Mouse (Mus musculus): Measurements from ENCODE around the gene Ccne1.

The Ccne1 gene

DNA sequence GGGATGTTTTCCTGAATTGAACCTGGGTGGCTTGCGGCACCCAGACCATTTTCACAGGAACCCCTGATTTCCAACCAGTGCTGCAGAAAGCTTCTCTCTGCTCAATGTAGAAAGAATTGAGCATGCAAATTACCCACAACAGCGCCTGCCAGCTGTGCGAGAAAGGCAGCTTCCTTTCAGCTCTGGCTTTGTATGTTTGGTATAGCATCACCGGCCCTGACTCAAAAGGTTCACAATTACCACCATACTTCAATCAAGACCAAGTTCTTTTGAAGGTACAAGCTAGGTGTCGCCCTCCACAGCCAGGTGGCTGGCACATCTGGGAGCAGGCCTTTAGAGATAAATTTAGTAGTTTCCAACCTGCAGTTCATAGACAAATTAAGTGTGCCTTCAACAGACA is 3.2 kb downstream of the Ccne1 start:
- in situ Hi-C loops (cut with MboI; ENCODE audit: low sequenced_read_pairs) = no loop called here

DNA sequence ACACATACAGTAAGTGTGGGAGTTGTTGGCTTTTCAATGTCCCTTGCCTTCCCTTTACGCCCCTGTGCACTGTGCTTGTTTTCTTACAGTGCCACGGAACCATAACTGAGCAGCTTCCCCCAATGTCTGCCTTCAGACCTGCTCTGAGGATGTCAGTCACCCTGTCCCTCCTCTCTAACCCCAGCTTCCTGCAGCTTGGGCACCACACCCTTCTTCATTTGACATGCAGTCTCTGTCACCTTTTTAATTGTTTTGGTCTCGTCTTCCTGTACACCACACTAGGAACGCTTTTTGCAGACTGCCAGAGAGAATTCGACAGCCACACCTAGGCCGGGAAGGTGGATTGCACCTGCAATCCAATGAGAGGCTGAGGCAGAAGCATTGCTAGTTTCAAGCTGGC is 13.0 kb downstream of the Ccne1 start:
- in situ Hi-C loops (cut with MboI; ENCODE audit: low sequenced_read_pairs) = no loop called here

DNA sequence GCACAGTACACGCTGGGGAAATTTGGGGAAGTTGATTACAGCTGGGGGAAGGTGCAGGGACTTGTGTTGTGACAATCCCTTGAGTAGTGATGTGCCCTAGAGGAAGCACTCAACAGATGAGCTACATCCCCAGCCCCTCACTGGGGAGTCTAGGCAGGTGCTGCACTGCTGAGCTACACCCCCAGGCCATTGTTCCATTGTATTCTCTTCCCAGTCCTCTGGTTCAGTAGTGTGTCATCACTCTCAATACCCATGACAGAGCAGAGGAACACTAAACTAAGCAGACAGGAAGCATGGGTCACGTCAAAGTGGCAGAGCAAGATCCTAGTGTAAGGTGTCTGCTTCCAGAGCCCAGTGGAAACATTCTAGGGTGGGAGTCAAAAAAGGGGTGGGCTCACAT is 14.2 kb downstream of the Ccne1 start:
- in situ Hi-C loops (cut with MboI; ENCODE audit: low sequenced_read_pairs) = no loop called here

DNA sequence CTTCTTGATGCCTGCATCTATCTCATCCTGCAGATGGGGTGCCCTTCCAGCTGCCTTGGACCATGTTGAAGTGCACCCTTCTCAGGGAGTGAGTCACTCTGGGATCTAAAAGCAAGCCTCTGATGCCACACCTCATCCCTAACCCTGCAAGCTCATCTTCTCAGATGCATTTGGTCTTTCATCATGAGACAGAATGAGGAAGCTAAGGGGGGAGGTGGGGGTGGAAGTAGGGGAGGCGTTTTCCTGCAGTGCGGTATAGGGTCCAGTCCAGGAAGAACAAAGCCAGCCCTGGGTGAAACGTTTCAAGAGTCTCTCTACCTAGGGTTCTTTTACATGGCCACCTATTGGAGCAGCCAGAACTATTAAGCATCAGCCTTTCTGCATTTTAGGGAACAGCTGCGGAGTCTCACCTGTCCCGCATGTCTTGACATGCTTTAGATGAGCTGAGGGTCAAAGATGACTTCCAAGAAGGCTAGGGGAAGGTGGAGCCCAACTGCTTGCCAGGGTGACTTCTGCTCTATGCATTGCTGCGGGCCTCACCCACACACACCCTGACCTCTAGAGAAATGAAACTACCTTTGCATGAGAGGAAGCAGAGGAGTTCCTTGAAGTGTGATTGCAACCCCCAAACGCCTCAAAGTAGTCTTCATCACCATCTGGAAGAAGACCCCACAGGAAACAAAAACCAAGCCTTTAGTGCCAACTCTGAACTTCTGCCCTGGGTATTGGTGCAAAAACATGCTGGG is 17.2 kb downstream of the Ccne1 start:
- in situ Hi-C loops (cut with MboI; ENCODE audit: low sequenced_read_pairs) = no loop called here

DNA sequence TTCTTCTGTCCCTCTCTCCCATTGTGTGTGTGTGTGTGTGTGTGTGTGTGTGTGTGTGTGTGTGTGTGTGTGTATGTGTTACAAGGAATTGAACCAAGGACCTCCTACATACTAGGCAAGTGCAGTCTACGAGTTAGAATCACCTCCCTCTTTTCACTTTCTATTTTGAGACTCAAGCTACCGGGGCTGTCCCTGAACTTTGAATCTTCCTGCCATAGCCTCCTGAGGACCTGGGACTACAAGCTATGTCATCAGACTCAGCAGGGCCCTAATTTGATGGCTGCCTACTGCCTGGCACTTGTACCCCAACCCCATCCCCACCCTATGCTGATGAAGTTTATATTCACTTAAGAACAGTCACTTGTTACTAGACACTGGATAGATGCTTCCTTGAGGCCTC is 18.9 kb downstream of the Ccne1 start:
- in situ Hi-C loops (cut with MboI; ENCODE audit: low sequenced_read_pairs) = no loop called here

DNA sequence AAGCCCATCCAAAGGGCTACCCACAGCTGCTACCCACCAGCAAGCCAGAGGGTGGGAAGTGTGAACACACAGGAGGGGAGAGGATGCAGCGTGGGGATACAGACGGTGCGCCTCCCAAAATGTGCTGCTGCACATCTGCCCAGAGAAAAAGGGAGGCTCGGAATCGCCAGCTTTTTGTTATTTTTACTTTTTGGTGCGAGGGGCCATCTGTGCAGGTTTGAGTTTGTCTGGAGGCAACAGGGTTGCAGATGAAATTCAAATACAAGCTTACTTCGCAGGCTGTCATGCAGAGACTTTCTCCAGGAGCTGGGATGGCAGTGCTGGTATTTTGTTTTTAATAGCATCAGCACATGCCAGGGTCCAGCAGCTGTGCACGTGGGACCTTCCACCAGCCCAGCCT is 19.5 kb downstream of the Ccne1 start:
- in situ Hi-C loops (cut with MboI; ENCODE audit: low sequenced_read_pairs) = no loop called here

DNA sequence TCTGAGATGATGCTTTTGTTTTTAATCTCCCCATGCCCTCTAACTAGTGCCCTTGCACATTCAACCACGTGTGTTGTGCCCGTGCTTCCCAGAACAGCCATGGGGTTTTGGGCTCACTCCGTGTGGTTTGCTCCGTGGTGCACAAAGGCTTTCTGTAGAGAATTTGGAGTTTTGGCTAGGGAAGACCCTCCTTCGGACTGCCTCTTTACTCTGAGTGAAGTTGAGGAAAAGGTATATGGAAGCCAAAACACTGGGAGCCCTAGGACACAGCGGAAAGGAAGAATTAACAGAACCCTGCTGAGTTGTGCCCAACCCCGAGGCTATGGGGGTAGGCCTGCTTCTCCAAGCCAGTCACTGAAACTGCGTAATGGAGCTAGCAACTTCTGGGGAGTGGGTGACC is 20.9 kb downstream of the Ccne1 start:
- in situ Hi-C loops (cut with MboI; ENCODE audit: low sequenced_read_pairs) = no loop called here

DNA sequence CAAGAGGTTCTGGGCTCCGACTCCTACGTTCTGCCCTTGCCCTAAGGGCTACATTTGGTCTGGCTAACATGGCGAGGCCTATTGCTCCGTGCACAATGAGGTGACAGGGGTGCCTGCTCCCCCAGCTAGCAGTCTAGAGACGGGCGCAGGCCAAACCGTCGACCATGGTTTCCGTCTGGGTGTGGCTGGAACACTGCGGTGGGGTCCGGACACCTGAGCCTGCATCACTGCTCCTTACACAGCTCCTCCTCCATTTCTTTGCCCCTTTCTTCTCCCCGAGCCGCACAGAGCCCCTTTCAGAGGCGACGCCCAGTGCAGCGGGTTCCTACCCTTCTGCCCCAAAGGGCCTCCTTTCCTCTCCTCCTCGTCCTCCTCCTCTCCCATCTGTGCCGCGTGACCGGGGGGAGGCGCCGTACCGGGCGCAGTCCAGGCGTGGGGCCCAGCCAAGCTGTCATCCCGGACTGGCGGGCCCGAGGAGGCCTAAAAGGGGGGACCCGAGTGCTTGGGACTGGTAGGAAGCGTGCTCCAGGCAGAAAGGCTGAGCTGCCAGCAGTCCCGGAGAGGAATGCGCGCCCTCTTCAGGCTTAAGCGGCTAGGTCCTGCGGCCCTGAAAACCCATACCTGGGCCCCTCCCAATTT is 21.6 kb downstream of the Ccne1 start:
- in situ Hi-C loops (cut with MboI; ENCODE audit: low sequenced_read_pairs) = no loop called here

DNA sequence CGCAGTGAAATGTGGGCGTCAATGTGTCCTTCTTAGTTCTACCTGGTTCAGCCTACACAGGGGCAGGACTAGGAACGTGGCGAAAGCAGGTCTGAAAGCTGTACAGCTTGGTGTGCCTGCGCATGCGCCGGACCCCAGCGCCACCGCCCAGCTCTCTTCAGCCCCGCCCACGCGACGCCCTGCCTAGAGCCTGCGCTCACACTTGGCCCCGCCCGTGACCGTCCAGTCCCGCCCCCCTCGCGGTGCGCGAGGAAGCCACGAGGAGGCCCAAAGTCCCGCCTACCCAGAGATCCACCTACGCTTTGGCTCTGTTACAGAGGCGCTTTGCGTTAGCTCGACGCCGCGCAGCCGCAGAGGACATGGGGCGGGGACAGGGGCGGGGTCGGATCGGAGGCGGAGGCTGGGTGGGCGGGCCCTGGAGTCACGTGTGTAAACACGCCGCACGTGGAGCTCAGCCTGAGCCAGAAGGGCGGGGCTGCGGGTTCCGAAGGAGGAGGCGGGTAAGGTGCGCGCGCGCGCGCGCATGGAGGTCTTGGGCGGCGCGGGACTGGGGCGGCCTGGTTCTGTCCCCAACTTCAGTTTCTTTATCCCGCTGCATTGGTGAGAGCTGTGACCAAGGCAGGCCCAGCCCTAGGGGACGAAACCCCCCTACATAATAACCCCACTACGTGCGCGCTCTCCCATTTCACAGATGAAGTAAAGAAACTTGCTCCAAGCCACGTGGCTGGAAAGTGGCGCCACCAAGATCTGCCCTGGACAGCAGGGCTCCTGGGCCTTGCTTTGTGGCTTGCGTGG is 22.4 kb downstream of the Ccne1 start:
- in situ Hi-C loops (cut with MboI; ENCODE audit: low sequenced_read_pairs) = no loop called here

DNA sequence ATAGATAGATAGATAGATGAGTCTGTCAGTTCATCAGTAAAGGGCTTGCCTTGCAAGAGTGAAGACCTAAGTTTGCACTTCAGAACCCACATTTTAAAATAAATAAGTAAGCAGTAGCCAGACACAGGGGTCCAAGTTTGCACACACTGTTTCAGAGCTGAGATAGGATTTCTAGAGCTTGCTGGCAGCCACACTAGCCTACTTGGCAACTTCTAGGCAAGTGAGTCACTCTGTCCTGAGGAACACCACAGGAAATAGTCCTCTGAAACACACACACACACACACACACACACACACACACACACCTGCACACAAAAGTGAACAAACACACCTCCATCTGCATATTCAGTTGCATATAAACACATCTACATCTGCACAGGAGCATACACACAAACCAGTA is 24.4 kb downstream of the Ccne1 start:
- in situ Hi-C loops (cut with MboI; ENCODE audit: low sequenced_read_pairs) = no loop called here

DNA sequence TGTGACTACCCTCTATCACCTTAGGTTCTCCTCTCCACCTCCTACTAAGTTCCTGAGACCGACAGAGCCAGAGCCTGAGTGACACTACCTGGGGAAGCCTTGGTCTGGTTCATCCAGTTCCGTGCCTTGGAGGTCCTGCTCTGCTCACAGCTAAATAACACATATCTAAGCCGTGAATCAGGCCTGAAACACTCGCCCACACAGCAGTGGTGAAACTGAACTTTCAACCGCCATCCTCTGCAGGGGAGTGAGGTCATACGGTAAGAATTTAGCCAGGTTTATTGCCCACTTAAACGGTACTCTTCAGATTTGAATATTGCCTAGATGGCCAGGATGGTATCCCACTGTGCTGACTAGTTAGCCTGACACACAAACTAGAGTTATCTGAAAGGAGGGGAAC is 30.1 kb downstream of the Ccne1 start:
- in situ Hi-C loops (cut with MboI; ENCODE audit: low sequenced_read_pairs) = no loop called here

DNA sequence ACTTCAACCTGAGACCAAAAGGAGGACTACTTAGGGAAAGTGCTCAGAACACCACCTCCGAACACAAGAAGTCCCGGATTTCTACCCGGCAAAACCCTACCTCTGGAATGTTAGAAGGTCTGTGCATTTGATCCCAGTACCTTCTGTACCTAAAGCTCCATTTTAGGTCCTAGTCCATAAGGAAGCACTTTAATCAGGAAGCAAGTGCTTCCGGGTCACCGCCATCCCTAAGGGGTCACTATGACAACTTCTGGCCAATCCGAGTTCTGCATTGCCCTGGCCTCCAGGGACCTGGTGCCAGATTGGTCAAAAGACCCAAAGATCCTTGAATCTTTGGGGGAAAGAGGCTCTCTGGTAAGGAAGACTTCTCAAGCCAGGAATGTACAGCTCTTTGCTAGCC is 31.8 kb downstream of the Ccne1 start:
- in situ Hi-C loops (cut with MboI; ENCODE audit: low sequenced_read_pairs) = no loop called here

DNA sequence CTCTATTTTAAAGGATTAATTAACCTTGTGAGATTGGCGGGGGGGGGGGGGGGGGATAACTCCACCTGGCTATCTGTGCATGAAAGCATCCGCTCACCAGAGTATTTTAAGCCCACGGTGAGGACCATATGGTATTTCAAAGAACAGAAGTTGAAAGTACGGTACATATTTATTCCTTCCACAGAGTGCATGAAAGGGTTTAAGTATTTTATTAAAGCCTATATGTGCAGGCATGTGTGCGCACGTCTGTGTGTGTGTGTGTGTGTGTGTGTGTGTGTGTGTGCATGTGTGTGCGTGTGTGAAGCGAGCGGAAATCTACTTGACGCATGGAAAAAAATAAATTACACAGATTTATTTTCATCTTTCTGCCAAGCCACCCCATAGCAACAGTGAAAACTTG is 32.4 kb downstream of the Ccne1 start:
- in situ Hi-C loops (cut with MboI; ENCODE audit: low sequenced_read_pairs) = no loop called here

DNA sequence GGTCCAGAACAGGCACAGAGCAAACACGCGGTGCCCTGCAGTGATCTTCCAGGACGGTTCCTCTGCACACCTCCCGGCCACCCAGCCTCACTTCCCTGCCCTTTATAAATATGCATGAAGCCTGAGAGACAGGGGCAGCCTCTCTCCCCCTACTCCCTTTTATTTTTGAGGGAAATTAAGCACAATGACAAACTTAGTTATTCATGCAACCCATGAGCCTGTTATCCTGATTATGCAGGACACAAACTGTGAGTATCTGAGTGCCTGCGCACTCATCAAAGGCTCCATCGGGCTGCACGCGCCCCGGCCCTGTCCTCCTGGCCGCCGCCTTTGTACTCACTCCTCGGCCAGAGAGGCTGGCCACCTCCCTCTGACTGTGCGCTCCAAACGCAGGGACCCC is 32.8 kb downstream of the Ccne1 start:
- in situ Hi-C loops (cut with MboI; ENCODE audit: low sequenced_read_pairs) = no loop called here

DNA sequence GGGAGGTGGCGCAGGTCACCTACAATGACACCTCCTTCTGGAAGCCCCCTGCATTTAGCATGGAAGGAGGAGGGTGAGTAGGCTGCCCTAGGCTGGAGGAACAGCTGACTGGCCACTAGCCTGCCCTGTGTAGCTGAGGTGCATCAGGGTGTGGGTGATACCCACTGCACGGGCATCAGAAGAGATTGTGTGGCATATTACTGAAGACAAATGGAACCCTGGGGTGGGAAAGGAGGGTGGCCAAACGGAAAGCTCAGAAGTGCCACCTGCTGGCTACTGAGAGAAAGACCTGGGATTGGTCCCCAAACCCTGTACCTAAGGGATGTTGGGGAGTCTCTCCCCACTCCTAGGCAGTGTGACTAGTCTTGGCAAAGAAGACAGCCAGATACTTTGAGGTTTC is 33.6 kb downstream of the Ccne1 start:
- in situ Hi-C loops (cut with MboI; ENCODE audit: low sequenced_read_pairs) = no loop called here

DNA sequence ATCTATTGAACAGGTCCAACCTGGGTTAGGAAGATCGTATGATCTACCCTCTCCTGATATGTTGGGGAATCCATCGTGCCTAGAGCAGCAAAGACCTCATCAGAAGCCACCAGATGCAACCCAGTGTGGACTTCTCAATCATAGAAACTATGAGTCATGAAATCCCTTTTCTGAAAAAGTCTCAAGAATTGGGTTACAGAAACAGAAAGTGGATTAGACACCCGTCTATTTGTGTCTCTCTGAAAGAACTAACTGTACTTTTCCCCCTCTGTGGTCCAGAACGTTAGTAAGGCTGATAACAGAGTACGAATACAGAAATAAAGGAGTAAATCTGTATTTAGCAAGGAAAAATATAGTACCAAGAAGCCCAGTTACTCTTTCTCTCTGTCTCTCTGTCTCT is 36.3 kb downstream of the Ccne1 start:
- in situ Hi-C loops (cut with MboI; ENCODE audit: low sequenced_read_pairs) = no loop called here

DNA sequence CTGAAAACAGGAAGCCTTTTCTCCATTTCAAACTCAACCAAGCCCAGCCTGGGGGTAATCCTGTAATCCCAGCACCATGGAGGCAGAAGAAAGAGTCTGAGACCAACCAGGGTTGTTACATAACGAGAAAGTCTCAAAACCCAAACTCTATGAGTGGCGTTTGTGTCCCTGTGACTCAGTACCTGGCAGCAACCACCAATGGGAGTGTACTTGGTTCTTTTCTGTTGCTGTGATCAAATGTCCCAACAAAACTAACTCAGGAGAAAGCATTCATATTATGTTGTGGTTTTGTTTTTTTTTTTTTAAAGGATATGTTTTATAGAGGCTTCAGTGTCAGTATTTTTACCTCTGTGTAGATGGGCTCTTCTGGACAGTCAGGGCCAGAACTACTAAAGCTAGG is 36.7 kb downstream of the Ccne1 start:
- in situ Hi-C loops (cut with MboI; ENCODE audit: low sequenced_read_pairs) = no loop called here

DNA sequence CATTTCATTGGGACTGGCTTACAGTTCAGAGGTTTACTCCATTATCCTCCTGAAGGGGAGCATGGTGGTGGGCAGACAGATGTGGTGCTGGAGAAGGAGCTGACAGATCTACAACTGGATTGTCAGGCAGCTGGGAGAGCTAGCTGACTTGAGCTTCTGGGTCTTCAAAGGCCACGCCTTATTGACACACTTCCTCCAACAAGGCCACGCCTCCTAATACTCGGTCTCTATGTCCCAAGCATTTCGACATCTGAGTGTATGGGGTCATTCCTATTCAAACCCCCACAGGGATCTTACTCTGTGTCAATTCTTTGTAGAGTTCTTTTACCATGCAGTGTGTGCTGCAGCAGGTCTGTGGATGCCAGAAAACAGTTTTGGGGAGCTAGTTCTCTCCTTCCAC is 42.9 kb downstream of the Ccne1 start:
- in situ Hi-C loops (cut with MboI; ENCODE audit: low sequenced_read_pairs) = loop anchor here (10.0 kb wide), 1 partner anchor 60 kb away; no protein-coding TSS in a partner anchor

DNA sequence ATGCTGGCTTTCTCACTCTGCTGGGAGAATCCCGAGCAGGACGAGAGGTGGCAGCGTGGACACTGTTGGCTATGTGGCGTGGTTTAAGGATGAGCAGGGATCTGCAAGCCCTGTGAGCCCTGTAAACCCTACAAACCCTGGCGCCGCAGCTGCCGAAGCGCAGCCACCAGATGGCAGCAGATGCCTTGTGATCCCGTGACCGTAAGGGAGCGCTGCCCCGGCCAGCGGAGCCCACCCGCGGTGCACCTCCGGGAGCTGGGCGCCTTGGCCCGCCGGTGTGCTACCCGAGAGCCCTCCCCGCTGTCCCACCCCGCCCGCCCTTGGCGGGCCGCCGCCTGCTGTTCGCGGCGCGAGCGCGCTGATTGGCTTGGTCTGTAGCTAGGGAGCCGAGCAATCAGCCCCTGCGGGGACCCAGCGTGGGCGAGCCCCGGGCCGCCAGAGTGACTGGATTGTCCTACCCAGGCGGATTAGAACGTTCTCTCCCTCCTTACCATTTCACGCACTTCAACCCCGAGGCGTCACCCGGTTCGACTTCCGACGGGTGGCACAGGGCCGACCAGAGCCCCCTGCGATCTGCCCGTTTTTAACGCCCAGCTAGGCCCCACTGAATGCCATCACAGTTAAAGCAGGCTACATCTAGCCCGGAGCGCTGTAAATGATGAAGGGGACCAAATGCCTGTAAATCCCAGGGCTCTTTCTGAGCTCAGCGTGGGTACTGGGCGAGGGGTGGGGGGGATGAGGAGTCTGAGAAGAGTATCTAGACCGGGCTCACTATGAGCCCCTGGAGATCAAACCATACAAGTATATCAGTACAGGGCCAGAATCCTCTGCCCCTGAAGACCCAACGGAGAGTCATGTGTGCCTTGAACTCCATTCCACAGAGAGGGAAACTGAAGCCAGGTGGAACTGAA is 46.0 kb downstream of the Ccne1 start:
- in situ Hi-C loops (cut with MboI; ENCODE audit: low sequenced_read_pairs) = loop anchor here (10.0 kb wide), 1 partner anchor 63 kb away; no protein-coding TSS in a partner anchor

DNA sequence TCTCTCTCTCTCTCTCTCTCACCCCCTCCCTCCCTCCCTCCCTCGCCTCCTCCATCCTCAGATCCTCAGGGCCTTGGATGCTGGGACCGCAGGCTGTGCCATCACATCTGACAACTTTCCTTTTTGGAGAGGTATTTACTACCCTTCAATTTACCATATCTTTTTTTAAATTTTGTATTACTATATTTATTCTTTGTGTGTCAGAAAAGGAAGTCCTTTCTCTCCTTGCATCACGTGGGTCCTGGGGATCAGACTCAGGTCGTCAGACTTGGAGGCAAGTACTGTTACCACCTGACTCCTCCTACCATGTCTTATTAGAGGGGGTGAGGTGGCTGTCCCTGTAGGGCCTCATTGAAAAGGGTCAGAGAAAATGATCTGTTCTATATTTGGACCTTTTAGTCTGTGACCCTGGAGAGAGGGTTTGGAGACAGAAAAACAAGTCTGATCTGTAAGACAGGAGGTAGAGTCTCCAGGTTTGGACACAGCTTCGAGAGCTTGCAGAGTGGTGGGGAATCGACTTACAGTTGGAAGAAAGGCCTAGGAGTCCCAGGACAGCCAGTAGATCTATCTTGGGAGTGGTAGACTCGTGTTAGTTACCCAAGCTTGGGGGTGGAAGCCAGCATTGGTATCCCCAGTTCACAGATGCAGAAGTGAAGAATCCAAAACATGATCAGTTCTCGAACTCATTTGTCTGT is 47.6 kb downstream of the Ccne1 start:
- in situ Hi-C loops (cut with MboI; ENCODE audit: low sequenced_read_pairs) = loop anchor here (10.0 kb wide), 1 partner anchor 65 kb away; no protein-coding TSS in a partner anchor

Data from CH12F3 (cell line).